16 mouse cellular contexts compared by ENCODE assay signal in the genomic region with DNA sequence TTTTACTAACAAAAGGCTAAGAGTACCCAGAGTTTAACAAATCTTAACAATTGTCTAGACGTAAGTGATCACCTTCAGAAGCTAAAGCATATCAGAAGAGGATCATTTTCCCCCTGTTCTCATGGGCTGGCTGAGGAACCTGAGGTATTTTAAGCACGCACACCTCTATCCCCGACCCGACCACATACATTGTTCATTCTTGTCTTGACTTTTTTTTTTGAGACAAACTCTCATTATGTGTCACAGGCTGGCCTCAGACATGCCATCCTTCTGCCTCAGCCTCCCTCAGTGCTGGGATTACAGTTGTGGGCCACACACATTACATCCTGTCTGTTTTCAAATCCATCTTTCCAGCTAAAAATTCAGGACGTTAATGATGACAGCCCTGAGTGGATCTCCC.
"Had no signal": no experiment of that assay in that cellular context is flagged by ENCODE, and none has a peak within 500 bp of the region (broad histone marks: within the 10 kb centered on the region; RNA-seq: fewer than 3 reads in every experiment).

No protein-coding gene starts in this region.

- H3K9ac ChIP-seq: neural tube, embryonic 13.5 days; neural tube, embryonic 15.5 days; stomach, embryonic 15.5 days had no signal

- H3K4me3 ChIP-seq: neural tube, embryonic 13.5 days; neural tube, embryonic 15.5 days; stomach, embryonic 15.5 days had no signal

- H3K4me2 ChIP-seq: neural tube, embryonic 13.5 days; neural tube, embryonic 15.5 days; stomach, embryonic 15.5 days had no signal

- H3K9me3 ChIP-seq: neural tube, embryonic 13.5 days; neural tube, embryonic 15.5 days; stomach, embryonic 15.5 days had no signal

- H3K36me3 ChIP-seq: neural tube, embryonic 13.5 days; neural tube, embryonic 15.5 days; stomach, embryonic 15.5 days had no signal

- H3K27ac ChIP-seq: neural tube, embryonic 13.5 days; neural tube, embryonic 15.5 days; stomach, embryonic 15.5 days; stomach, postnatal 0 days had no signal

- H3K4me1 ChIP-seq: neural tube, embryonic 15.5 days; stomach, embryonic 15.5 days had no signal

- H3K27me3 ChIP-seq: neural tube, embryonic 13.5 days; neural tube, embryonic 15.5 days; stomach, embryonic 15.5 days had no signal

- DNase-seq: retina, postnatal 1 day; right cerebral cortex, adult 18-20 months; right cerebral cortex, postnatal 14 days; right cerebral cortex, postnatal 25 days; right cerebral cortex, postnatal 4 days; spleen, adult 18-20 months; thymus, adult 18-20 months; thymus, adult 2 months; thymus, postnatal 14 days; thymus, postnatal 25 days; thymus, postnatal 36 days; thymus, postnatal 4 days had no signal
